Mouse (Mus musculus) cerebellum, adult 8-10 months (tissue): ENCODE results near the gene Sec31a.
A peak's percentile ranks its signal among the peaks of the same experiment; 100 is the strongest.

ENCODE experiments used
- DNase-seq: peaks from one replicate; pipeline ENCODE4 v3.0.0; 2022

Gene Sec31a

DNA sequence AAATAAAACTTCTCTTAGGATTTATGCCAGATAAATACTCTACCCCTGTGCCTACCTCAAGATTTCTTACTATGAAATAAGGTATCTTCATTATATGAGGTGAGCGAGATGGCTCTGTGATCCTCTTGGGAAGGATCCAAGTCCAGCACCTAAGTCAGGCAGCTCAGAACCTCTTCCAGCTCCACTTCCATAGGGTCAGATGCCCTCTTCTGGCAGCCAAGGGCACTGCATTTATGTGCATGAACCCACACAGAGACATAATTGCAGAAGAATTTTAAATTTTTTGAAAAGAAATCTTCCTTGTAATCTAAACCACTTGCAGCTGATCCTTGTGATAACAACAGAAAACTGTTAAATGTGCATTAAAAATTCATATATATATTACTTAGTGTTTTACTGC, 70.9 kb downstream of the Sec31a start:
- DNase-seq = no peak

DNA sequence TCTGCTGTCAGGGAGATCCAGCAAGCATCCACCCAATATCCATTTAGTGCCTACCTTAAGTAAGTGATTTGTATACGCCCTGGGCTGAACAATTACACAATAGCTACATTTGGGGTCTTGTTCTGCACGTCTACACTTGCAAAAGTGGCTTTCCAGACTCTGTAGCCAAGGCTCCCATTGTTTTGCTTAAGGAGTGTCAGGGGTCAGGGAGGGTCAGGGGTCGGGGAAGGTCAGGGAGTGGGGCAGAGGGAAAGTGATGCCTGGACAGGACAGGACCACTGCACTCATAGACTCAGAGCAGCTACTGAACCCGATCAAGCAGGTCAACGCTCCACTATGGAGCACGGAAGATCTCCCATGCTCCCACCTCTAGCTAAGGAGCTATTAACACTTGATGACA, 72.9 kb downstream of the Sec31a start:
- no peak for DNase-seq

DNA sequence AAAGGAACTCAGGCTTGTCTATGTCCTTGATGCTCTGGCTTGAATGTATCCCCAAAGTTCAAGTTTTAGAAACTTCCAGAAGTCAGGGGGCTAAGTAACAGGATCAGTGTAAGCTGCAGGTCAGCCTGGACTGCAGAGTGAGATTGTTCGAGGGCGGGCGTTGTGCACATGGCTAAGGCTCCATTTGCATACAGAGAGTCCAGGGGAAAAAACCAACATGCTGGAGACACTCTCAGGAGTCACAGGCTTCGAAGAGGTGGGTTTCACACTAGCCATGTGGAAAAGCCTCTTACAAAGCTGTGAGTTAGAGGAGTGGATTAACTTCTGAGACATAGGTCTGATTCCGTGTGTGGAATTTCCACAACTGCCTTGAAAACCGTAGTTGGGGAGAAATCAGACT, 73.6 kb downstream of the Sec31a start:
- no peak for DNase-seq

GRCm38 (mm10) chr5:100341042-100341441, 75.0 kb downstream of the Sec31a start:
- DNase-seq = no peak

DNA sequence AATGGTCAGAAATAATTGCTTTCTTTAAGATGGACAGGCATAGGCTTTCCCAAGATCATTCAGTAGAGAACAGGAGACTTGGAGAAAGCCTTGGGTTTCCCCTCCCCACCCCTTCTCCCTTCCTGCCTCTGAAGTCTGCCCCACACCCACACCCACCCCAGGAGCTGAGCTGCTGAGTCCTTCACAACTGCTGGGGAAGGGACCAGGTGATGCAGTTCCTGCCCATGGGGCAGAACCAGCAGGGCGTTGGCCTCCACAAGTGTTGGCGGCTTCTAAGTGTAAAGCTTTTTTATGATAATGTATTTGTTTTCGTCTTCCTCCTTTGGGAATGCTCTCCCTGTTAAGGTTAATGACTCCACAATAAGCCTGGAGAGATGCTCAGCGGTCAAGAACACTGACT, 78.2 kb downstream of the Sec31a start:
- no peak for DNase-seq

DNA sequence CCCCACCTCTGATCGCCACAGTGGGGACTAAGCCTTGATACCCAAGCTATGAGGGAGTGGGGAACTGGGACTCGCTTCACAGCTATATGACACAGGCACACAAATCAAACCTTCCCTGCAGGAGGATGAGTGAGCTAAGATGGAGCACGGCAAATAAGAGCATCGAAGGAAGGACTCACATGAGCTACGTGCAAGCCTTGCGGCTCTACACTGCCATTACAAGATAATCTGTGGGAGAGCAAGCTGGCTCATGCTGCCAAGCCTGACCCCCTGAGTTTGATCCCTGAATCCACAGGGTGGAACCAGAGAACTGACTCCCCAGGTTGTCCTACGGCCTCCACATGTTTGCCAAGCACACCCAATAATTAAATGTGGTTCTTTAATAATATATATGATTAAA, 79.2 kb downstream of the Sec31a start:
- no peak for DNase-seq

GRCm38 (mm10) chr5:100335581-100336080, 80.4 kb downstream of the Sec31a start:
- DNase-seq = no peak

DNA sequence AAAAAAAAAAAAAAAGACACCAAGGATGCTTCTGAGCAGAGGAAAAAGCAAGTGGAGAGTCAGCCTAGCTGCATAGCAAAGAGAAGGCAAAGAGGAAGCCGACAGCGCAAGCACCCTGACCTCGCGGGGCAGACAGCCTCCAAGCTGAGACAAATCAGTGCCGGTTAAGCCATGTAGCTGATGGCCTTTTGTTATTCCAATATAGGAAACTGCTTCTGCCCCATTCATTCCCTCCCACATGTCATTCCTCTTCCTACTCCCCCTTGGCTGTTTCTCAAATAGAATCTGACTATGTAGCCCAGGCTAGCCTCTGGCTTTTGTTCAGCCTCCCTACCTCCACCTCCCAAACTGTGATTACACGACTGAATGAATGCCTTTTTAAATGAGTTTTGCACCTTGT, 81.3 kb downstream of the Sec31a start:
- DNase-seq = no peak

DNA sequence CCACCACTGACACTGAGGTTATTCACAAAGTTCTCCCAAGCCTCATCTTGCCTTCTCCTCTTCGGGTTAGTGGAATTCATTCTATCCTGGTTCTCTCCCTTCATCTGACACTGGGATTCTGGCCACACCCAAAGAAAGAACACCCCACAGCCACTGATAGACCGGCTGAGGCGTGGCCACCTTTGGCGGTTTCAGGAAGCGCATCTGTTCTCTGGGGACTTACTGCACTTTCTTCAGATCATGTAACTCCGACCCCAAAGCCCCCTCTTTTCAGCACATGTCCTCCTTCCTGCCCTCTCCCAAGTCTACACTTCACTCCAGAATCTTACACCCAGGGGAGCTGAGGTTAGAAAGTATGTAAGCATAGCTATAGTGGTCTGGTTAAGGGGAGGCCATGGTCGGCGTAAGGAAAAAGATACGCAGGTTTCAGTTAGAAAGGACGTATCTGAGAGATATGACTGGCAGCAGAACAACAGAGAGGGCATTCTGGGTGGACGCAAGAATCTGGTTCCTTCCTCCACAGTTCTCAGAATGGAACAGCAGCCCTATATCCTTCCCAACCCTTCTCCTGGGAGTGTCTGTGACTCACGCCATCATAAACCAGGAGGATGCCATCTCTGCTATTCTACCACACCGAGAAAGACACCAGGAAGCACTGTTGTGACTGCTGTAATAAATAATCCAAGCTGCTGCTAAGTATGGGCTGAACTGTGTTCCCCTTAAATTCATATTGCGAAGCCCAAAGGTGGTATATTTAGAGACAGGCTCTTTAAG, 82.2 kb downstream of the Sec31a start:
- no peak for DNase-seq

DNA sequence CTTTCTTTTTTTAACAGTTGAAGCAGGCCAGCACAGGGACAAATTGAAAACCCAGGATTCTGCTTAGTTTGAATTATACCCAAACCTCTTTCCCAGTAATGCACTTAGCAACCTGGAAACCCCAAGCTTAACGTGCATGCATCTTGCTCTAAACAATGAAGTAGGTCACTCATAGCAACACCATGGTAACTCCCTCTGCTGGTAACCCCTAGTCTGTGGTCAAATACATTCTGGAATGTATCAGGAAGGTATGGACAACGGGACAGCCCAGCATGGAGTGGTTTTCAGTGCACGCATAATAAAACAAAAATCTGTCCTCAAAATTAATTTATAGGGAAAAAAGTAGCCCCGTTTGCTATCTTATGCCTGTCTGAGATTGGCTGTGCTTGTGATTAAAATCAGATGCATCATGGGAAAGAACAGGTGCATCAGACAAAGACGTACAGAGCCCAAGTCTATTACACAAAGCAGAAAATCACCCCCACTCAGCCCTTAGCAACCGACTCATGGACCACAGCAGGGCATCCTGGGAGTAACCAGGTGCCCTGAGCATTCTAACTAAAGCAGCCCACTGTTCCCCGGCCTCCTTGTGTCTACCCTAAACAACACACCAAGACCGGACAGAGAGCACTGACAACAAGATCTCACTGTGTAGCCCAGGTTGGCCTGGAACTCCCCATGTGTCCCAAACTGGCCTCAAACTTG, 83.6 kb downstream of the Sec31a start:
- DNase-seq = no peak

DNA sequence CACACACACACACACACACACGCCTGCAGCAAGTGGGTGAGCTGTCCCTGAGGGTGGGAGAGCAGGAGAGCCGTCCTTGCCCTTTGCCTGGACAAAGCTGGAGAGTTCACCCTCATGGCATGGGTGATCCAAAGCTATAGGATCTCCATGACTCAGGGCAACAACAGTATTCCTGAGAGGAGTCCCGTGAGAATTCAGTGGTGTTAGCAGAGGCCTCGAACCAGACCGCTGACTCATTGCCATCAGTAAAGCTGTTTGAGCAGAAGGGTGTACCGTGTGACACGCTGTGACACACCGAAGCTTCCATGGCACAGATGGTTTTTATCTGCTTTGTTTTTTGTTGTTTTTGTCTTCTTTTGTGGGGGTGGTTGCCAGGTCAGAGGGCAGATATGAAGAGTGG, 84.4 kb downstream of the Sec31a start:
- DNase-seq = no peak

GRCm38 (mm10) chr5:100322081-100322480, 94.0 kb downstream of the Sec31a start:
- DNase-seq = peak; percentile 78

GRCm38 (mm10) chr5:100317842-100318241, 98.2 kb downstream of the Sec31a start:
- DNase-seq = no peak

DNA sequence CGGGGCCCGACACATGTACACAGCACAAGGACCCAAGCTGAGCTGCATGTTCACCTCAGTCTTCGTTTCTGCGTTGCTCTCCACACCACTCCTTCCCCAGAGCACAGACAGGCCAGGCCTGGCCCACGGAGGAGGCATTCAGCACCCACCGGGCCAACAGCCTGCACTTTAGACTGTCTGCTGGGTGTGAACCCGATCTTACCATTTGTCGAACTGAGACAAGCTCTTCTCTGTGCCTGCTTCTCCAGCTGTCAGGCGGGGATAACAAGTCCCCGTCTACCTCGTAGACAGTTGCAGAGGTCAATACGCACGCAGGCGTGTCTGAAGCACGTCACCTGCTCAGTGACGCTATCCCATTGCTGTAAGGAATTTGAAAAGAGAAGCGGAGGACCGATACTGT, 99.0 kb downstream of the Sec31a start:
- DNase-seq = no peak

- peak; percentile 35 for DNase-seq
Measured at GRCm38 (mm10) chr5:100315646-100316045, 100.4 kb downstream of the Sec31a start.

DNA sequence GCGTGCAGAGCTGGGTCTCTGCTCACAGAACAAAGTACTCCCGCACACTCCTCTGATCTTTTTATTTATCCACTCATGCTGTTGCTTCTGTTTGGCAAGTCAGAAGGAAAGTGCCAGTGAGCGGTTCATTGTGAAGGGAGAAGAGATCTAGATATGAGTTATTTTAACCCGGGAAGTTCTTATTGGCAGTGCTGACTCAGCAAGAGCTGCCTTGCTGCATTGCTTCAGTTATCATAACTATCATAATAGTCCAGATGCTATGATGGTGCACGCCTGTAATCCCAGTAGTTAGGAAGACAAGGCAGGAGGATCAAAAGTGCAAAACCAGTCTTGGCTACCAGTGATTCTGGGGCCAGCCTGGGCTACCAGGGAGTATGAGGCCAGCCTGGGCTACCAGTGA, 103.6 kb downstream of the Sec31a start:
- no peak for DNase-seq
